Mouse (Mus musculus) frontal cortex, postnatal 36 days (tissue): Measurements from ENCODE around the gene Nipa1.
"Not testable (repeated sequence)": the region's sequence is repeated elsewhere in the genome, so short reads cannot be mapped to it uniquely, and the experiment has no call there.

Experiments used
- DNase-seq, 2 experiments: peaks; one replicate each; pipeline ENCODE4 v3.0.0; 2022; ENCODE audit warnings: low spot score in 2 of 2

Gene Nipa1

DNA sequence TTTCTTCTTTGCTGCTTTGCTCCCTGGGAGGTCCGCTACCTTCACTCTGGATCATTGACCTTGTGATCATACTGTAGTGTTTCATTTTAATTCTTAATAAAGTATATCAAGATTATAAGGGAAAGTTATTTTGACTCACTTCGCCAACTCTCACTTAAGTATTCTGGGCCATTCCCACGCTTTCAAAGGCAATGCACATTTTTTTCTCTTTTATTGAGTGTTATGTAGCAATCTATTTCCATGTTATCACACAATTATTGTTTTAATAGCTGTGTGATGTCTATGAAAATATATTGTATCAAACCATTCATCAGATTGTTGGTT, at the start of gene Nipa1:
TSS of gene Nipa1 (minus strand) at position 25 of the 324 bp plus-strand sequence.
- no peak for DNase-seq

- no peak for DNase-seq
Measured at GRCm38 (mm10) chr7:56066634-56067033, 46.9 kb upstream of the Nipa1 start.

- no peak for DNase-seq
Measured at GRCm38 (mm10) chr7:56066136-56066535, 46.4 kb upstream of the Nipa1 start.

- DNase-seq: no peak
Measured at GRCm38 (mm10) chr7:56064876-56065275, 45.1 kb upstream of the Nipa1 start.

DNA sequence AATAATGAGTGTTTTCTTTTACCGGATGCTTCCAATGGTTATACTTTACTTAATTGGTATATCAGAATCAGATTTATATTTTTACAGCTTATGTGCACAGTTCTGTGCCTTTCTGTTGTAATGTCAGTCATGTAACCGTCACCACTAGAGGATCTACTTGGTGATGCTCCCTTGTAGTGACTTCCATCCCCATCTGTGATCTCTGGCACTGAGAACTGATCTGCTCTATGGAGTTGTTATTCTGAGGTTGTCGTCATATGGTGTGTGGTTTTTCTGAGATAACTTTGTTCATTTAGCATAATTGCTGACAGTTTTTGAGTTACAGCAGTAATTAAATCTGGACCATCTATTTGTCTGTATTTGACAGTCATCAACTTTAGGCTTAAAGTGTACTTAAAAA, 35.6 kb upstream of the Nipa1 start:
- no peak for DNase-seq

DNA sequence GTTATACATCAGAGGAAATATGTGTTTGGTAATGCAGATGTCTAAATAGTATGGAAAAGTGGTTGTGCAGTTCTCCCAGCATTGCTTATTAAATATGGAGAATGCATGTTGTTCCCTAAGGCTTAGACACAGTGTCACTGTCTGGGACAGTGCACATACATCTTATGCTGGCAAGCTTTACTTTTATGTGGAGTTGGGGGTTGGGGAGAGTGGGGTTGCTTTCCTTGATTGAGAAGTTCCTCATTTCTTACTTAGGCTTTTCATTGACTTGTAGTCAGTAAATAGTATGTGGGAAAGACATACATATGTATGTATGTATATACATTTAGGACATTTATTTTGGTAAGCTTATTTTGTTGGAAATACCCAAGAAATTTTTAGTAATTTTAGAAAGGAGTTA, 33.2 kb upstream of the Nipa1 start:
- DNase-seq: no peak

GRCm38 (mm10) chr7:56050487-56050911, 30.7 kb upstream of the Nipa1 start:
- peak; percentile 13 to 25 for DNase-seq

GRCm38 (mm10) chr7:56049831-56050321, 30.1 kb upstream of the Nipa1 start, which contains the start of gene Herc2:
Gene Herc2 (plus strand): TSS chr7:56050196.
- peak; percentile 100 for DNase-seq

DNA sequence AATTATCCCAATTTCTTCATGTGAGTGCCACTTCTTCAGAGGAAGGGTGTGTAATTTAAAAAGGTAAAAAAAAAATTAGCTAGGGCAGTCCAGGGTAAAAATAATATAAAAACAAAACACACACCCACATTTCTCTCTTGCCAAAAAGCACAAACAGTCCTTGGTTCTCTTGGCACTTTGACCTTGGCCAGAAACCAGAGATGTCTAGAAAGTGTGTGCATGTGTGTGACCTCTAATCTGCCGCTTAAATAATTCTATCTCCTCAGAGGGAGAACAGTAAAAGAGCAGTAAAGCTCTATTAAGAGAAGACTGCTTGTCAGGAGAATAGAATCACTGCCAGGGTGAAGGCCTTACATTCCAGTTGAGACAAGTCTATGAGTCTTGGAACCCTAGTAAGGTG, 27.4 kb upstream of the Nipa1 start:
- no peak for DNase-seq

- no peak for DNase-seq
Measured at GRCm38 (mm10) chr7:56044267-56044629, 24.5 kb upstream of the Nipa1 start.

- DNase-seq: no peak
Measured at GRCm38 (mm10) chr7:56043577-56044266, 24.0 kb upstream of the Nipa1 start.

DNA sequence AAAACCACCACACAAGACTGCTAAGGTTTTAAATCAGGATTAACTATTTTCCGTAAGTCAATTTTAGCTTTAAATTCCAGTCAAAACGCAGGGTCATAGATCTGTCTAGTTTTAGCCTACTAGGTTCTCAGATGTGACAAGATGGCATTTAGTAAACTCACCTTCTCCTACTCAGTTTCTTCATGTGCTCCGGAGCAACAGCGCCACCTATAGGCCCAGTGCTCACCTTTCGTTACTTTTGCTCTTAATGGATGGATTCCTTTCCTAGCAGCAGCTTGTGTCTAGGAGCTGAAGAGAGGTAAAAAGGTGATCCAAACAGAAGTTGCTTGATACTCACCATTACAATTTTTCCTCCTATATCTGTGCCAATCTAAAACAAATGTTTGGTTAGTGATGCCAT, 22.6 kb upstream of the Nipa1 start:
- peak; percentile 68 to 81 for DNase-seq

DNA sequence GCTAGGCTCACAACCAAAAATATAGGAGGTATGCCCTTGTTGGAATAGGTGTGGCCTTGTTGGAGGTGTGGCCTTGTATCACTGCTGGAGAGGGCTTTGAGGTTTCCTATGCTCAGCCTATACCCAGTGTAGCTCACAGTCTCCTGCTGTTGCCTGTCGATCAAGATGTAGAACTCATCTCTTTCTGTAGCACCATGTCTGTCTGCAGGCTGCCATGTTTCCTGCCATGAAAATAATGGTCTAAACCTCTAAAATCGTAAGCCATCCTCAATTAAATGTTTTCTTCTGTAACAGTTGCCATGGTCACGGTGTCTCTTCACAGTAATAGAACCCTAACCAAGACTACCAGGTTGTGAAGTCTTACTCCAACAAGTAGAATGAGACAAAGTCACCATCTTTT, 3.8 kb upstream of the Nipa1 start:
- no peak for DNase-seq

DNA sequence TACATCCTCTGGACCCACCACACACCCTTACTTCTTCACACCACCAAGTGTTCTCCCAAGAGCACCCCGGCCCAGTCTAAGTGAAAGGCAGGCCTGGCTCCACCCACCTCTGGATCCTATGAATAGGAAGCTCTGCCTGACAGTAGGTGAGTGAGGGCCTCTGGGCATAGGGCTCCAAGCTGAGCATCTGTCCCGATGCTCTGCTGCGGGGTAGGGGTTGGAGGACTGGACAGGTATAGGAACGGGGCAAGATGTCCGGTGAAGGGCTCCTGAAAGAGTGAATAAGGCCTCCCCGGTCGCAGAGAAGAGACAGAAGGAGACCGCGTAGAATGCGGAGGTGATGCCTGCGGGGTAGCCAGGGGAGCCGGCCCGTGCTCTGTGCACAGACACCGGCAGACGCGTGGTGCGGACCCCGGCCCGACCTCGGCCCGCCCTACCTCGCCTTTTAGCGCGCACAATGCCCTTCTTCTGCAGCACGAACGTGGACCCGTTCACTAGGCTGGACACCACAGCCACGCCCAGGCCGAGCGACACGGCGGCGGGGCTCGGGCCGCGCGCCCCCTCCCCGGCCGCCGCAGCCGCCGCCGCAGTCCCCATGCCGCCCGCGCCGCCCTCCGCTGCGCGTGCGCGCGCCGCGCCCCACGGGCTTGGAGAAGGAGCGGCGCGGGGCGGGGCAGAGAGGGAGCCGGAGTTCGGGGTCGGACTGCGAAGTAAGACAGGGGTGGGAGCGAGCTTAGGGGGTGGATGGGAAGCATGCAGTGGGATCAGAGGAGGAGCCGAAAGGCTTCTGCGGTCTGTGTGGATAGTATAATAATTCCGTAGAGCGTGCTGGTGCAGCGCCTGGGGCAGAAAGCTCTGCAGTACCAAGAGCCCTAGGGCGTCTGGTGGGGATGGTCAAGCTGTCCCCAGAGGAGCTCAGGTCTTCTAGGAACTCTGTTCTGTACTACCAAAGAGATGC, 503 bp downstream of the Nipa1 start:
- DNase-seq: peak; percentile 60 to 64

GRCm38 (mm10) chr7:56018446-56018971, 1.2 kb downstream of the Nipa1 start:
- no peak for DNase-seq

- DNase-seq: no peak
Measured at GRCm38 (mm10) chr7:56017761-56018160, 2.0 kb downstream of the Nipa1 start.

GRCm38 (mm10) chr7:56015837-56016236, 3.9 kb downstream of the Nipa1 start:
- no peak for DNase-seq

DNA sequence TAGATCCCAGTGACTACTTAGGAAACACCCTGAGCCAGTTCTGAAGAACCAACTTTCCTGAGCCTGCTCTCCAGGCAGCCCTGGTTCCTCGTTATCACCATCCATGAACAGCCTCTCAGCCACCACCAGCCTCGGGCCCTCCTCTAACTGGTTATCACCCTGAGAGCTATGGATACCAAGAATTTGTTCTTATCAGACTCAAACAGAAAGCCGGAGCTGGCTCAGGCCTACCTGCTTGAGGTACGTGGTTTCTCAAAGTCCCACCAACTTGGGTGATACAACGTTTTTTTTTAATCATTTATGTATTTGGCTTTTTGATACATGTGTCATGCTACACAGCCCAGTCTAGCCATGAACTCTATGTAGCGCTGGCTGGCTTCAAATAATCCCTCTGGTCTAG, 4.6 kb downstream of the Nipa1 start:
- DNase-seq: no peak

- not testable (repeated sequence) for DNase-seq
Measured at GRCm38 (mm10) chr7:56014002-56014702, 5.6 kb downstream of the Nipa1 start.

DNA sequence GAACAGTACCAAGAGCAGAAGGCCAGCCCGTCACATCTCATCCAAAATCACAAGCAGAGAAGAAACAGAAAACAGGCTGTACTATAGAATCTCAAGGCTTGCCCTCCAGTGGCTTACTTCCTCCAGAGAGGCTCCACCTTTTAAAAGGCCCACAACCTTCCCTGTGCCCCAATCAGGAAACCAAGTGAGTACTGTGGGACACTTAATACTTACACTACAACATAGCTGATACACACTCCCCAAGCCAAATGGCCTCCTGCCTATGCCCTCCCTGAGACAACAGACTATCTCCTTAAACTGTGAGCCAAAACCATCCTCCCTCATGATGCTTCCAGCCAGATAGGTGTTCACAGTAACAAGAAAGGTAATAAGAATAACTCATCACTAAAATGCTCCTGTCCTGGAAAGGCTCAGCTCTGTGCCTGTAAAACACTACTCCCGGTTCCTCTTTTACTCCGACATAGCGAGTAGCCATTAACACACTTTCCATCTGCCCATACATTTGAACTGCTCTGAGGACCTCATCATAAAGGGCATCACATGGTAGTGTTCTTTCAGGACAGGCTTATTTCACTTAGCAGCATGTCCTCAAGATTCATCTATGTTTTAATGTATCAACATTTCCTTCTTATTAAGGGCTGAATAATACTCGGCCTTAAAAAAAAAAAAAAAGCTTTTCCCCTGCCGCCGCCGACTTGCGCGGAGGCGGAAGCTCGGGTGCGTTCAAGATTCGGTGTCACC, 6.3 kb downstream of the Nipa1 start:
- no peak for DNase-seq

- DNase-seq: no peak
Measured at GRCm38 (mm10) chr7:56011018-56011333, 8.8 kb downstream of the Nipa1 start.
